Mouse (Mus musculus) neural tube, embryonic 15.5 days (tissue): Measurements from ENCODE around the gene Teddm3. TPM values are rescaled to one million over a fixed set of nuclear protein-coding genes. Genes with fewer than 3 reads are reported as not detected.
"Not testable (repeated sequence)": the region's sequence is repeated elsewhere in the genome, so short reads cannot be mapped to it uniquely, and the experiment has no call there.

Source experiments
- ATAC-seq: fragments of 200-750 bp; cut with Nextera tagmentation; 2 replicates; pipeline ENCODE4 v1.8.0; 2017; ENCODE audit warnings: mild to moderate bottlenecking, moderate TSS enrichment, moderate library complexity; ENCODE audit not compliant: low FRiP score
- H3K27ac ChIP-seq: fragments of 300-500 bp; sonication (generic); replicated peaks from 2 replicates; pipeline ENCODE4 v1.5.1; 2015; ENCODE audit warnings: mild to moderate bottlenecking, inconsistent platforms
- H3K27me3 ChIP-seq: fragments of 300-500 bp; sonication (generic); replicated peaks from 2 replicates; pipeline ENCODE4 v1.6.1; 2015; ENCODE audit warnings: inconsistent platforms
- H3K36me3 ChIP-seq: fragments of 300-500 bp; sonication (generic); 2 replicates; pipeline ENCODE4 v1.6.1; 2015; ENCODE audit warnings: inconsistent platforms
- H3K4me1 ChIP-seq: fragments of 300-500 bp; sonication (generic); 2 replicates; pipeline ENCODE4 v1.6.1; 2015; ENCODE audit warnings: inconsistent platforms
- H3K4me2 ChIP-seq: fragments of 300-500 bp; sonication (generic); 2 replicates; pipeline ENCODE4 v1.6.1; 2015; ENCODE audit warnings: inconsistent platforms, mild to moderate bottlenecking, moderate library complexity
- H3K4me3 ChIP-seq: fragments of 300-500 bp; sonication (generic); replicated peaks from 2 replicates; pipeline ENCODE4 v1.5.1; 2015; ENCODE audit warnings: mild to moderate bottlenecking, inconsistent platforms
- H3K9ac ChIP-seq: fragments of 300-500 bp; sonication (generic); replicated peaks from 2 replicates; pipeline ENCODE4 v1.6.1; 2015; ENCODE audit warnings: mild to moderate bottlenecking, inconsistent platforms
- H3K9me3 ChIP-seq: fragments of 300-500 bp; sonication (generic); replicated peaks from 2 replicates; pipeline ENCODE4 v1.6.1; 2016; ENCODE audit warnings: inconsistent platforms
- whole genome bisulfite sequencing: fragments of 180-500 bp; shearing (Covaris S2); methylation state at CpG from one replicate; pipeline ENCODE4 v1.1.7; 2015; ENCODE audit warnings: mixed read lengths; 5-methylcytosine and 5-hydroxymethylcytosine counted together
- polyA plus RNA-seq: library from polyadenylated mRNA; unstranded; fragments of >200 nt; fragmentation: Nextera tagmentation; extraction: Ambion mirVana; gene quantifications from 2 replicates; pipeline ENCODE4 v1.2.1, GENCODE M21; 2015

Gene Teddm3
- polyA plus RNA-seq, 1 experiment from 2014 or later = 0.68 TPM

DNA sequence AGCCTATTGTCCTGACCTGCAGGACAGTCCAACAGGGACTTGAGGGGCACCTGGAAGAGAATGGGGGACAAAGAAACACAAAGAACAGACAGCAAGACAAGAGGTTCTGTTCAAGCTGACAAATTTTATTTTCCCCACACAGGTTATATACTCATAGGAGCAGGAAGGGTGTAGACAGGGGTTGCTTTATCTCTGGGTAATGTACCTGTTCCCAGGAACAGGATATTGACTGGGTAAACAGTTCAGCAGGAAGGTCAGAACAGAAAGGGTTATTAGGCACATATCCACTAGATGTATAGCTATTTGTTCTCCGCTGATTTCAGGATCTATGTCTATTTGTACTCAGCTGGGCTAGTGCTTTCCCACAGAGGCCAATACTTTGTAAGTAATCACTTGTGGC is 5.3 kb downstream of the Teddm3 start:
- not testable (repeated sequence) for H3K4me2 ChIP-seq, H3K27ac ChIP-seq, H3K27me3 ChIP-seq, H3K4me3 ChIP-seq, H3K4me1 ChIP-seq, H3K36me3 ChIP-seq, ATAC-seq, H3K9ac ChIP-seq, H3K9me3 ChIP-seq
- WGBS = 74% methylated on average over 1 of the region's 1 CpGs

DNA sequence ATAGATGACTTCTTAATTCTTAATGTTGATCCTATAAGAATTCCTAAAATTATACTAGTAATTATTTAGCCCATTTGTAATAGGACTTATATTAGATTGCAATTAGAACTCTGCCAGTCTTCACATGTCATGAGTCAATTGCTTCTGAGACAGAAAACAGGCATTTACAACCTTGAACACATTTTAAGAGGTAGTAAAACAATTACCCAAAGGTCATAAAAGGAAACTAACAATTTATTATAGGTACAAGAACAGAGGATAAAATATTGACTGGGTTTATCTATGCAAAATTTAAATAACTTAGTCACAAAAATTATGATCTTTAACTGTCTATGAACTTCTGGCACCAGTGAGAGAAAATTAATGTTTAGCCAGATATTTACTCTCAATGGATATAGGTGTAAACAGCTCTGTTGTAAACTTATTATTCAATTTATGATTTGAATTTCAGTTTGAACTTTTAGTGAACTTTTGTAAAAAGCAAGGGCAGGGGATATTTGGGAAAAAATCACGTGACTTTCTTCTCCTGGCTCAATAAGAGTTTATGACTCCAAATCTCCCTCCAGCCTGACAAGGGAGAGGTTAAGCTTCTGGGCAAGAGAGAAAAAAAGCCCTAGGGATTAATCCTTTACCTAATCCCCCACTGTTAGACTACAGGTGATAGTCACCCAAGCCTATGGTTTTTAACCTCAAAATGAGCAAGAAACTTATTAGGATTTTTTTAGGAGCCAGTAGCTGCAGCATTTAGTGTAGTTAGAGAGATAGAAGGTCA is 17.3 kb downstream of the Teddm3 start:
- H3K36me3 ChIP-seq = no peaks in the 10 kb centered on the region
- 35% methylated on average over 1 of the region's 1 CpGs for WGBS
- no peak overlapping the region for H3K27ac ChIP-seq
- H3K27me3 ChIP-seq = no peaks in the 10 kb centered on the region
- H3K4me1 ChIP-seq = no peaks in the 10 kb centered on the region
- no peak overlapping the region for H3K9ac ChIP-seq
- H3K9me3 ChIP-seq = no peaks in the 10 kb centered on the region
- no peak overlapping the region for H3K4me3 ChIP-seq
- H3K4me2 ChIP-seq = no peak overlapping the region
- ATAC-seq = no peak

DNA sequence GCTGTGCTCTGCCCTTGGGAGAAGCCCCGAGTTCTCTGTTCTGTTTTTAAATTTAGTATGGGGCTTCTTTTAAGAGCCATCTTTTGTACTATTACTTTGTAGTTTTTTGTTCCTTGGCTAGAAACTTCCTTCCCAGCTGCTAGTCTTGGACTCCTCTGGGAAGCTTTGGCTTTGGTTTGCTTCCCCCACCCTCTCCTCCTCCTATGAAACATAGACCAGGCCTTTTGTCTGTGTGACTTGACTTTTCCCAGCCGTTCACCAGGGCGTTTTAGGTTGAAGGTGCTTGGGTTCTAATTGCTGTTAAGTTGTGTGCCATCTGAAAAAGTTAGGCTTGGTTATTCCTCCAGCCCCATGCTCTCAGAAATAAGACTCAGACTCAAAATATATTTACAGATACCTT is 26.1 kb downstream of the Teddm3 start:
- not testable (repeated sequence) for ATAC-seq, H3K27ac ChIP-seq, H3K9ac ChIP-seq, H3K27me3 ChIP-seq, H3K9me3 ChIP-seq, H3K36me3 ChIP-seq, H3K4me2 ChIP-seq, H3K4me3 ChIP-seq, H3K4me1 ChIP-seq
- 86% methylated on average over 3 of the region's 3 CpGs for whole genome bisulfite sequencing

DNA sequence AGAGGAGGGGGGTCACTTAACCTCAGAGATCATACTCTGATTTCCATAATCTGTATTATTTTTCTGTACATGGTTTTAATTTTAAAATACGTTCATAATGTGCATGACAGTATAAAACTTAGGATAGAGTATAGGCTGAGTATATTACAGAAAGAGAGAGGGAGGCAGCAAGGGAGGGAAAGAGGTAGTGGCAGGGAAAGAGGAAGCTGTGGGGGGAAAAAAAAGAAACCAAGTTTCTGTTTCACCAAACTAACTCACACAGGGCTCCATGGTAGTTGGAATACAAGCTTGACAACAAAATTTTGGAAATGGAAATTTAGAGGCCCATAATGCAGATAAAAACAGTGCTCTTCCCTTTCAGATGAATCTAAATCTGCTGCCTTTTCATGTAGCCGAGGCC is 31.0 kb downstream of the Teddm3 start:
- H3K4me1 ChIP-seq, ATAC-seq, H3K36me3 ChIP-seq, H3K9me3 ChIP-seq, H3K27me3 ChIP-seq, H3K4me2 ChIP-seq, H3K27ac ChIP-seq, H3K4me3 ChIP-seq, H3K9ac ChIP-seq: not testable (repeated sequence)
- whole genome bisulfite sequencing = 79% methylated on average over 2 of the region's 2 CpGs

DNA sequence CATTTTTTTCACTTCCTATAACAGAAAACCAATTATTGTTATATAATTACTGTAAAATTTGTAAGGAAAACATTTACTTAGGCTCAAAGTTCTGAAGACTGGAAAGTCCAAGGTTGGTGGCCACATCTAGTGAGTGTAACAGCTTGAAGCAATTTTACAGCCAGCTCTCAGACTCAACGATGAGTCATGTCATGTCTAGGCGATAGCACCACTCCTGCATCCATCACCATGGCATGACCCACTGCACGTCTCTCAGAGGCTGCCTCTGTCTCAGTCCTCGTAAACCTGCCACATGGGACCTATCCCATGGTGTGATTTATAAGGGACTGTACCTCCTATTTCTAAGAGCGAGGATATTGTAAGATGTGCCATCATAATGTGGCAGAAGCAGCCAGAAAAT is 37.7 kb downstream of the Teddm3 start:
- 55% methylated on average over 5 of the region's 5 CpGs for WGBS
- Histone ChIP-seq H3K4me1 (no peaks in the 10 kb centered on the region), H3K9ac (no peak overlapping the region), H3K4me3 (no peak overlapping the region), H3K9me3 (no peaks in the 10 kb centered on the region), H3K27me3 (no peaks in the 10 kb centered on the region), H3K4me2 (no peak overlapping the region), H3K36me3 (no peaks in the 10 kb centered on the region), H3K27ac (no peak overlapping the region)
- ATAC-seq = no peak

DNA sequence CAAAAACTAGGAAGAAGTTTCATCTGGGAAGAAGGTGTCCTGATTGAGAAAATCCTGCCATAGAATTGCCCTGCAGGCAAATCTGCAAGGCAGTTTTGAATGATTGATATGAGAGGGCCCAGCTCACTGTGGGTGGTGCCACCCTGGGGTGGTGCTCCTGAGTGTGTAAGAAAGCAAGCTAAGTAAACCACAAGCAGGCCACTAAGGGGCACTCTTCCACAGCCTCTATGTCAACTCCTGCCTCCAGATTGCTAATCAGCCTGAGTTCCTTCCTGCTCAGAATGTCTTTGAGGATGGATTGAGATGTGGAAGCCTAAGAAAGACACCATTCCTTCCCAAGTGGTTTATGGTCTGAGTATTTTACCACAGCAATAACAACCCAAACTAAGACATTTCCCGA is 44.3 kb downstream of the Teddm3 start:
- Histone ChIP-seq H3K27ac (no peak overlapping the region), H3K4me2 (no peak overlapping the region), H3K27me3 (no peaks in the 10 kb centered on the region), H3K4me3 (no peak overlapping the region), H3K9me3 (no peaks in the 10 kb centered on the region), H3K4me1 (no peaks in the 10 kb centered on the region), H3K9ac (no peak overlapping the region), H3K36me3 (no peaks in the 10 kb centered on the region)
- WGBS = 23% methylated on average over 1 of the region's 1 CpGs
- ATAC-seq = no peak

Other genes with a start within 250 kb of the Teddm3 start
- 12.0 and 14.4 TPM in 2 replicates for gene Ephb3, start 50.8 kb upstream of the Teddm3 start, polyA plus RNA-seq